Mouse (Mus musculus) inflammation-experienced regulatory T-cells, adult 6 months (primary cell): ENCODE results near the gene Coq2. TPM values are rescaled to one million over a fixed set of nuclear protein-coding genes. Genes with fewer than 3 reads are reported as not detected.
A peak's percentile ranks its signal among the peaks of the same experiment; 100 is the strongest.

Experiments
- ATAC-seq: one replicate; pipeline ENCODE4 v1.8.0; 2017
- polyA plus RNA-seq, 3 experiments: library from polyadenylated mRNA; unstranded; fragments of 100-300 nt; shearing (Covaris generic); gene quantifications; one replicate each; pipeline ENCODE4 v1.2.1; 2017

Coq2 gene
- polyA plus RNA-seq, 3 experiments from 2014 or later: 6.8 to 11.9 (median 11.6) TPM

GRCm38 (mm10) chr5:100619586-100620275, 55.2 kb downstream of the Coq2 start:
- ATAC-seq: no peak

DNA sequence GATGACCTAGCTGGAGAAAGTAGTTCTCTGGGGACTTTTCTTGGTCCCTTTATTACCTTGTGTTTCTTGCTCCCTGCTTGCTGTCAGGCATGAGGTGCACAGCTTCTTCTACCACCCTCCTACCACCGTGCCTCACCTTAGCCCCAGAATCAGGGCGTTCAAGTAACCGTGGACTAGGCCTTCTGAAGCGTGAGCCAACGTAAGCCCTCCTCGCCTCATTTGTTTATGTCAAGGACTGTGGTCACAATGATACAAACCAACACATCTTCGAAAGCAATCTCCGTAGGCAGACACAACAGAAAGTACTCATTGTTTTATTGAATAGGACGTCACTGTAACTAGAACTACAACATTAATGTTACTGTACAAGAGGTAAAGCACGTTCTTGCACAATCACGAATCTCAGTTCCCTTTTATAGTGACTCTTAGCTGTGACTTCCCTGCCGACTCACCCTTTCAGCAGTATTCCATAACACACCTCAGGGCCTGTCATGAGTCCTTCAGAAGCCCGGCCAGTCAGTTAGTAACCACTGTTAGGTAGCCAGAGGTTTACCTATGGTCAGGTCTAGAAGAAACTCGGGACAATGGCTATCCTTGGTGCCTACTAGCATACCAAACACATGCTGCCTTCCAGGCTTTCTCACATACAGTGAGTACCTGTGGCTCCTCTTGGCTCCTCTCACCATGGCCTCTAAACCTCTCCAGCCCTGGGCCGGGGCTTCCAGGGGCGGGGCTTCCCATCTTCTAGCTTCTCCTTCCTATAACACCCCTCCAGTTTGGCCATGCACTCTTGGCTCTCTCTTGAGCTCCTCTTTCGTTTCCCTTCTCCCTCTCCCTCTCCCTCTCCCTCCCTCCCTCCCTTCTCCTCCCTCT, 60.8 kb downstream of the Coq2 start:
- no peak for ATAC-seq

GRCm38 (mm10) chr5:100607868-100608267, 67.1 kb downstream of the Coq2 start:
- peak; percentile 25 for ATAC-seq

- ATAC-seq: no peak
Measured at GRCm38 (mm10) chr5:100607090-100607762, 67.7 kb downstream of the Coq2 start.

- no peak for ATAC-seq
Measured at GRCm38 (mm10) chr5:100605828-100606229, 69.1 kb downstream of the Coq2 start.

Other genes starting within 250 kb of the Coq2 start
- 10 to 100 TPM in 1 of 3 experiments, 1 to 10 TPM in 2; 8.2 to 10.3 (median 9.2) TPM for gene Lin54, start 174.5 kb downstream of the Coq2 start, polyA plus RNA-seq
- 100 to 1,000 TPM in 2 of 3 experiments, 10 to 100 TPM in 1; 99.1 to 127 (median 102) TPM for gene Cops4, start 156.8 kb downstream of the Coq2 start, polyA plus RNA-seq
- 10 to 100 TPM in 1 of 3 experiments, 1 to 10 TPM in 2; 5.5 to 17.7 (median 6.8) TPM for gene Plac8, start 102.9 kb downstream of the Coq2 start, polyA plus RNA-seq
- gene Hpse, start 44.6 kb upstream of the Coq2 start, polyA plus RNA-seq: 1 to 10 TPM in 1 of 3 experiments, under 1 TPM in 2; 0.69 to 1.3 (median 0.91) TPM
- 10 to 100 TPM; 11.7 to 17.9 (median 17.4) TPM for gene Helq, start 123.5 kb upstream of the Coq2 start, polyA plus RNA-seq
- 100 to 1,000 TPM; 152 to 208 (median 162) TPM for gene Mrps18c, start 123.5 kb upstream of the Coq2 start, polyA plus RNA-seq
- gene Abraxas1, start 145.8 kb upstream of the Coq2 start, polyA plus RNA-seq: 10 to 100 TPM; 16.4 to 30.6 (median 28.2) TPM
- 1 to 10 TPM in 2 of 3 experiments, under 1 TPM in 1; 0.74 to 2.4 (median 2.3) TPM for gene Gpat3, start 170.6 kb upstream of the Coq2 start, polyA plus RNA-seq